Comparison of ENCODE assay signal across 8 mouse cellular contexts in the genomic region with DNA sequence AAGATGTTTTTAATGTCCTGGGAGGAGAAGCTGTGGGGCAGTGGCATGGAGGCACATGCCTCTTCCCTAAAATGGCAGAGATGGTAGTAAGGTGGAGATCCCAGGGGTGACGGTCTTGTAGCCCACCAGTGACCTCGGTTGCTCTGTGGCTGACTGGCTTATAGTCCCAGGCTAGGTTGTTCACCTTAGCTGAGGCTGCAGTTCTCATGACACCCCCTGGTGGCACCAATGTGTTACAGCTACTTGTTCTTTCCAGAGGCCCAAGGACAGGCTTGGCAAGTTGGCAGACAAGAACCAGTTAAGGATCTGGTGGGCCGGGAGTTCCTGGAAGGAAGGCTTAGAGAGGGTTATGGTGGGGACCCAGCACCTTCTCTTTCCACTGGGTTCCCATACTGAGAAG. TPM values are rescaled to one million over a fixed set of nuclear protein-coding genes. Genes with fewer than 3 reads are reported as not detected.
DNase-seq lines count a peak whose midpoint lies in the region.
"Had no signal": no experiment of that assay in that cellular context is flagged by ENCODE, and none has a peak within 500 bp of the region (broad histone marks: within the 10 kb centered on the region; RNA-seq: fewer than 3 reads in every experiment).

No protein-coding gene starts in this region.

- peaks cover 18% of the 10 kb centered on the region for H3K4me1 ChIP-seq in embryonic facial prominence, embryonic 10.5 days
- H3K4me1 ChIP-seq: hindbrain, embryonic 15.5 days had no signal

- intact Hi-C loops in heart, postnatal 25 days (cut with DNase I) = loop anchor here (1.0 to 5.0 kb wide), 3 partner anchors 45 to 179 kb away; no protein-coding TSS in a partner anchor

- DNase-seq in MEL-GATA-1-ER (ENCODE audit: extremely low read depth, low read depth) = peak; percentile 26
- DNase-seq in adrenal gland, postnatal 36 days = peak; percentile 63 to 75
- peak; percentile 72 for DNase-seq in embryonic facial prominence, embryonic 10.5 days (ENCODE audit: low spot score)
- DNase-seq in heart, postnatal 25 days (ENCODE audit: low spot score) = peak; percentile 29
- peak; percentile 70 to 77 for DNase-seq in layer of hippocampus, adult 8-10 months (ENCODE audit: low spot score in 2 of 2)
- DNase-seq in lung, postnatal 36 days = peak; percentile 87
- peak; percentile 66 for DNase-seq in right cerebral cortex, postnatal 14 days

- H3K27ac ChIP-seq in embryonic facial prominence, embryonic 10.5 days (replicated peaks) = no peak overlapping the region
- H3K27ac ChIP-seq: hindbrain, embryonic 15.5 days had no signal

- H3K9me3 ChIP-seq in embryonic facial prominence, embryonic 10.5 days = no peaks in the 10 kb centered on the region
- H3K9me3 ChIP-seq: hindbrain, embryonic 15.5 days had no signal

- H3K36me3 ChIP-seq in embryonic facial prominence, embryonic 10.5 days (replicated peaks) = no peaks in the 10 kb centered on the region

- H3K27me3 ChIP-seq in embryonic facial prominence, embryonic 10.5 days (replicated peaks; ENCODE audit: low read depth, poor library complexity, severe bottlenecking) = peaks cover 12% of the 10 kb centered on the region; the same call in 1 of the 2 replicates
- H3K27me3 ChIP-seq: hindbrain, embryonic 15.5 days had no signal

- H3K4me3 ChIP-seq in embryonic facial prominence, embryonic 10.5 days = no peak overlapping the region
- H3K4me3 ChIP-seq: hindbrain, embryonic 15.5 days had no signal

- WGBS in embryonic facial prominence, embryonic 10.5 days = 43% methylated on average over 3 of the region's 3 CpGs

RNA-seq across cellular contexts. Expression of gene Lrrc10b, which starts 21.4 kb away (rescaled TPM):
- 1 to 10 TPM; 3.5 to 6.2 TPM for total RNA-seq in adrenal gland, postnatal 36 days (2021)
- polyA plus RNA-seq in embryonic facial prominence, embryonic 10.5 days (2016; fragmentation: Nextera tagmentation; extraction: Ambion mirVana) = 0.29 and 0.52 TPM in 2 replicates
- 1 to 10 TPM in 1 of 2 experiments, under 1 TPM in 1; 0.75 to 1.0 TPM for total RNA-seq in heart, postnatal 25 days (2021)
- 10 to 100 TPM; 47.8 to 70.9 (median 54.8) TPM for total RNA-seq in layer of hippocampus, adult 8-10 months (2022)

RNA-seq across cellular contexts. Expression of gene Ppp1r32, which starts 46.8 kb away (rescaled TPM):
- under 1 TPM; 0.63 to 0.93 TPM for total RNA-seq in adrenal gland, postnatal 36 days (2021)
- 0.29 and 0.39 TPM in 2 replicates for polyA plus RNA-seq in embryonic facial prominence, embryonic 10.5 days (2016; fragmentation: Nextera tagmentation; extraction: Ambion mirVana)
- under 1 TPM in 1 of 2 experiments, not detected in 1; 0.21 TPM for total RNA-seq in heart, postnatal 25 days (2021)
- 1 to 10 TPM; 1.4 to 3.4 (median 1.9) TPM for total RNA-seq in layer of hippocampus, adult 8-10 months (2022)

RNA-seq across cellular contexts. Expression of gene Syt7, which starts 47.0 kb away (rescaled TPM):
- total RNA-seq in adrenal gland, postnatal 36 days (2021) = 10 to 100 TPM; 17.7 to 29.8 TPM
- 0.44 and 0.64 TPM in 2 replicates for polyA plus RNA-seq in embryonic facial prominence, embryonic 10.5 days (2016; fragmentation: Nextera tagmentation; extraction: Ambion mirVana)
- total RNA-seq in heart, postnatal 25 days (2021) = 10 to 100 TPM; 45.8 to 47.0 TPM
- 100 to 1,000 TPM; 241 to 317 (median 281) TPM for total RNA-seq in layer of hippocampus, adult 8-10 months (2022)

Comparison
In these comparisons a context has a peak if more than half of its experiments do, and no peak if none do; other contexts are left out.
1. DNase-seq: peak in every context shown above with its lines; median percentile 87 in lung, postnatal 36 days; 74 in layer of hippocampus, adult 8-10 months; 72 in embryonic facial prominence, embryonic 10.5 days; 69 in adrenal gland, postnatal 36 days; 66 in right cerebral cortex, postnatal 14 days; 29 in heart, postnatal 25 days; 26 in MEL-GATA-1-ER.
2. RNA of gene Lrrc10b, which starts 21.4 kb away (total RNA-seq): 47.8 to 70.9 TPM in layer of hippocampus, adult 8-10 months; 3.5 to 6.2 TPM in adrenal gland, postnatal 36 days and 0.75 to 1.0 TPM in heart, postnatal 25 days; every median in the first group is over 4 times any median in the second.
3. RNA of gene Syt7, which starts 47.0 kb away (total RNA-seq): 241 to 317 TPM in layer of hippocampus, adult 8-10 months; 45.8 to 47.0 TPM in heart, postnatal 25 days and 17.7 to 29.8 TPM in adrenal gland, postnatal 36 days; every median in the first group is over 4 times any median in the second.